Mouse (Mus musculus): ENCODE data around the gene Cracr2b.
A peak's percentile ranks its signal among the peaks of the same experiment; 100 is the strongest.
"Not testable (repeated sequence)": the region's sequence is repeated elsewhere in the genome, so short reads cannot be mapped to it uniquely, and the experiment has no call there.

Cracr2b gene

DNA sequence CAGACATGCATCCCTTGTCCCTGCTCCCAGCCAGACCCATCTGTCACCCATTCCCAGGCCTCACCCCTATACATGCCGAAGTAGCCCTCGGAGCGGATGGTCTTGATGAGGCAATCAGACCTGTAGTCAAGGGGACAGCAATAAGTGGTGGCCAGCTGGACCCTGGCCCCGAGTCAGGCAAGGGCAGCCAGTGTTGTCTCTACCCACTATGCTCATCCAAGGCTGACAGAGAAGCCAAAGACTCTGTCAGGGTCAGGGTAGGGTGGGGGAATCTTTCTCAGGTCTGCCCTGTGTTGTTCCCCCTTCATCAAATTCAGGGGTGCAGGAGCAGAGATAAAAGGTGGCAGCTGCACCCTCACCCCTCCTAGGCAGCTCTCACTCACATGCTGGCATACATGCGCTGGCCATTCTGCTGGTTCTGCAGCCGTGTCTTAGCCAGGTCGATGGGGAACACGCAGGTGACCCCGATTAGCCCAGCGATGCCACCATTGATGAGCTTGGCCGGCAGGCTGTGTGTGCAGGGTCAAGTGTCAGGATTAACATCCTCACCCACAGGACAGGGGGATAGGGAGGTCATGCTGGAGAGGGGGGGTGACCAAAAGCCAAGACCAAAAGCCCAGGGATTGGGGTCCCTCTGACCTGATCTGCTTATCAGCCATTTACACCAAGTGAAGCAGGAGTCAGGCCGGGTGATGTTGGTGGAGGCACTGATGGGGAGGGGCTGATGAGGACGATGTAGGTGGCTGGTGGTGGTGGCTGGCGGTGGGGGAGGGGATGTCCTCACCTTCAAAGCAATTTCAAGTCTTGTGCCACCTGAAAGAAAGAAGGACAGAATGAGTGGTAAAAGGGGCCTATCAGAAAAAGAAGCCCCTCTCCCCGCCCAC lies 27.1 kb upstream of the Cracr2b start:
- no peak for DNase-seq

- DNase-seq, result no peak
Observed at GRCm38 (mm10) chr7:141434464-141434863, 26.4 kb upstream of the Cracr2b start.

DNA sequence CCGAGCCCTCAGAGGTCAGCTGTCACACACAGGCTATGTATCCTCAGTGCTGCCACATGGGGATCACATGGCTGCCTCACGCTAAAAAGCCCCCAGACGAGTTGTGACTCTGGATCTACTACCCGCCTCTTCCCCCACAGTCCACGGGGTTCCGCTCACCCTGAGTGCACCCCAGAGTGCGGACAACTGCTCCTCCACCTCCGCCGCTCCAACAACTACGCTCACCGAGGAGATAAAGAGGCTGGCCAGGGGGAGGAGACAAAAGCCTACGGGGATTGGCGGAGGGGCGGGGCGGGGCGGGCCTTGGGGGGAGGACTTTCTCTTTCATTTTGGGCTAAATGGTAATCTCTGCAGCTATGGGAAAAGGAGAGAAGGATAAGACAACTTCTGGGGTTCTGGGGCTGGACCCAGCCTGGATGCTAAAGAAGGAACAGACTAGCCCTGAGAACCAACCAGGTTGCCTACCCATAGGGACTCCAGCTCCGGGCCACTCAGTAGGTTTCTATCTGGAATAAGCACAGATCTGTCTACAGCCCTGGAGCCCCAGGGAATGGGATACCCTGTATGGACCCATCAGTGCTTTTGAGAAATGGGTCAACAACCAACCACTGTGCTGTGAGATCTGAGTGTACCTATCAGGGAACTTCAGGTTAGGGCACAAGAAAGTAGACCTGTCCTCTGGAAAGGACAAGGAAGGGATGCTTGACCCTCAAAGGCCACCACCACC lies 25.6 kb upstream of the Cracr2b start:
- DNase-seq, result peak; percentile 75

- DNase-seq, result no peak
Observed at GRCm38 (mm10) chr7:141435856-141436522, 24.9 kb upstream of the Cracr2b start.

GRCm38 (mm10) chr7:141436523-141436892 lies 24.4 kb upstream of the Cracr2b start:
- DNase-seq, result no peak

DNA sequence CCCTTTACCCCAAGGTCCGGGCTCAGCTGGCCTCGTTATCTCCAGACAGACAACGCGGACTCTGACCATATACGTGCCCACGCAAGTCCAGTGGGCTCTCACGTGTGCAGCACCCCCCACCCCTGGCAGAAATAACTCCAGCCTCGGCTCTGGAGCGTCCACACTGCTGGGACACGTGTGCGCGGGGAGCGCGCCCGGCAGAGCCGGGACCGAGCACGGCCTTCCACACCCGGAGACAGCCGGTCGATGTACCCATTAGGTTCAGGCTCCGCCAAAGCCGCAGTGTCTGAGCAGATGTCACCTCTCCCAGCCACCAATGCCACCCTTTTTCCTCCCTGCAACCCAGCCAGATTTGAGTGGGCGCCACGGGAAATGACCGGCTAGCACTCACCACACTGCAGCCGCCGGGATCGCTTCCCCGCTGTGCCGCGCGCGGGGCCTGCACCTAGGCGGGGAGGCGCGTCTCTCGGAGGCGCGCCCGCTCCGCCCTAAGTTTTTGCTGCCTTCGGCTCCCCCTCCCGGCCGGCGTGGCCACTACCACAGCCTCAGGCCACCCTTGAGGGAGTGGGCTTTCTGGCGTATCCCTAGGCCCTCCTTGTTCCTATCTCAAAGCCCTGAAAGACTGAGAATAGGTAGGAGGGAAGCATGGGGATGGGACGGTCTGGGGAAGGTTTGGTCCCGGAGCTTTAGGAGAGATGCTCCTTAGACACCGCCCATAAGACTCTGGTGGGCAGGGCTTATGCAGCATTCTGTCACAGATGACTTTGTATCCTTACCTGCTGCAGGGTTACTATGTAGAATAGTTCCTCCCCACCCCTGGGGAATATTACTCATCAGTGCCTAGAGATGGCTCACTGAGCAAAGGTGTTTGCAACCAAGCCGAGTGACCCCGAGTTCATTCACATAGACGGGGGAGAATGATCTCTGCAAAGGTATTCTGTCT lies 23.4 kb upstream of the Cracr2b start, which contains the start of gene Slc25a22:
Gene Slc25a22 (minus strand): TSS at position 715 of the 943 bp plus-strand sequence.
- peak; percentile 90 for DNase-seq

DNA sequence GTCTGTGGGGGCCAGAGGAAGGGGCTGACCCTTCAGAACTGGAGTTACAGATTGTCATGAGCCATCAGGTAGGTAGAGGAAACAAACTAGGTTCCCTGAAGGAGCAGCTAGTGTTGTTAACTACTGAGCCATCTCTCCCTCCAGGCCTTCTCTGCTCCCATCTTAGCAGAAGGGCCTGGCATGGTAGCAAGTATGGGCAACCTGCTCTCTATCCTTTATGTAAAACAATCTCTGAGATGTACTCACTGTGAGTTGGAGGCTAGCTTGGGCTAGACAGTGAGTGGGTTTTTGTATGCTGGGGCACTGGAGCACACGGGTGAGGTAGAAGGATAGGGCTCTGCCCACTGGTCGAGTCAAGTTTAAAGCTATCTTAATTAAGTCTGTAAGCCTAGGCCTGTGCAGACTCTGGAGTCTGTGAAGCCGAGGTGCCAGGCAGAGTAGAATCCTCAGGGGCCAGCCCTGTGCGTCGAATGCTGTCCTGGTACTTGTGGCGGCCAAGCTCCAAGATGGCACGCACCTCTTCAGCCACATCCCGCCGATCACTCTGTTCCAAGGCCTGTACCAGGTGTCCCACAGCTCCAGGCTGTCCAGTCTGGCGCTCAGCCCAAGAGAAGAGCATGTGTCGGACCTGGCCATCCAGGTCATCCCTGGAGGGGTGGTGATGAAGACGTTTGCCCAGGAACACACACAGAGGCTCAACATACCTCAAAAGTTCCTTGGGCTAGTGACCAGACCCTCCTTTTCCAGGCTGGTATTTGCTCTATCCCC lies 22.5 kb upstream of the Cracr2b start:
- DNase-seq, result no peak

DNA sequence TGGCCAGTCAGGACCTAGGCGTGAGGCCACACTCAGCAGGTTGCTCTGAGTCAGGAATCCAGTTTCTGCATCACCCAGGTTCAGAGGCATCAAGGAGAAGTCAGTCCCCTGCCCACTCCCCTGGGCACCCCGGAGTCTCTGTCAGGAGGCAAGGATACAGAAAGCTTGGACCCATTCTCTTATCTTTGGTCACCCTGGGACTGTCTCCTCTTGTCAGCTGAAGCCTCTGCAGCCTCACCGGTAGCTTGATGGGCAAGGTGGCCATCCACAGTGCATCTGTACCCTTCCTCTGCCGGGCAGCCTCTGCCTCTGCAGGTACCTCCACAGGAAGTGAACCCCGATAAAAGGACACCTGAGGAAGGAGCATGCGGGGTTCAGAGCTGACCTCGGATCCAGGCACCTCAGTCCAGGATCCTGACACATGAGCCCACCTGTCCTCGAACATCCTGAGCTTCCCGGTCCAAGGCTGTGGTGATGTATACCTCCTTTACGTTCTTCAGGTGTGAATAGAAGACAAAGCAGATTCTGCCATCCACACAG lies 21.7 kb upstream of the Cracr2b start:
- DNase-seq, result no peak

DNA sequence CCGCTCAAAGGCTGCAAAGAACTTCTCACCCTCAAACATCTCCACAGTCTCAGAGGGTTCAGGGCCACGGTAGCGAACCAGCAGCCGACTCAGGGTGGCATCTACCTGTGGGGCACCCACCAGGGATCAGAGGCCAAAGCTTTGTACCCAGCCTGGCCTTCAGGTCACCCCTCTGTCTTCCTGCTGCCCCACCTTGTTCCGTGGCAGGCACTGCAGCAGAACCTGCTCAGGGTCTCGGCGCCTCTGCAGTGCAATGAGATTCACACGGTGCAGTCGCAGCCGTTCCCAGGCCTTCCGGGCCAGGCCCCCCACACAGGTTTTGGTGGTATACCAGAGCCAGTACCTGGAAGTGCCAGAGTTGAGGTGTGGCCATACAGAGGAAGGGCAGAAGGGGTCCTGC lies 21.1 kb upstream of the Cracr2b start:
- no peak for DNase-seq

DNA sequence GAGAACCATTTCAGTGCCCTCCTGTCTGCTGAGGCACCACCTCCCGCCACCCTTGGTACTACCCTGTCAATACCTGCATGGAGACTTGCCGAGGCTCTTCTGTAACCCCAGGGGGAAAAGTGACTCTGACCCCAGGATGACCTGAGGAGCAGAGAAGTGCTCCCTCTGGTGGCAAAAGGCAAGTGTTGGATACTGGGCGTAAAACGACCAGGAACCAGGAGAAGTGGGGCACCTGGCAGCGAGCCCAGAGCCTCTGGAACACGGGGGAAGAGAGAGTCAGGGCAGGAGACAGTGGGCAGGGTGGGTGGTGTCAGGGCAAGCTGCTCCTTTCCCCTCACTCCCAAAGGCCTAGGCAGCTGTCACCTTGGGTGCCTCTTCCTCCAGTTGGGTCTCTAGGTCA lies 20.3 kb upstream of the Cracr2b start:
- DNase-seq, result peak; percentile 83

DNA sequence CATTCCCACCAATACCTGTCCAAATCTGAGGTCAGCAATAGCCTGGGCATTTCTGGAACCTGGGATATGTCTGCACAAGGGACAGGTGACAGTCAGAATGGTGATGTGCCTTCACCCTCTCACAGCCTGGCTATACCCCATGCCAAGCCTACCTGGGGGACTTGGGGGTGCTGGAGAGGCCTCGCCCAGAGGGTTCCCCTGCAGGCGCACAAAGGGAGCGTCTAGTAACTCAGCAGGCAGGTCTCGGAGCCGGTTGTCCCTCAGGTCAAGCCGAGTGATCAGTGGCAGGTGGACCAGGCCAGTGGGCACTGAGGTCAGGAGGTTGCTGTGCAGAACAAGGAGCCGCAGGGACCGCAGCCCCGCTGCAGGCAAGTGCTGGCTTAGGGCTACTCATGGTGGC lies 19.4 kb upstream of the Cracr2b start:
- DNase-seq, result no peak

DNA sequence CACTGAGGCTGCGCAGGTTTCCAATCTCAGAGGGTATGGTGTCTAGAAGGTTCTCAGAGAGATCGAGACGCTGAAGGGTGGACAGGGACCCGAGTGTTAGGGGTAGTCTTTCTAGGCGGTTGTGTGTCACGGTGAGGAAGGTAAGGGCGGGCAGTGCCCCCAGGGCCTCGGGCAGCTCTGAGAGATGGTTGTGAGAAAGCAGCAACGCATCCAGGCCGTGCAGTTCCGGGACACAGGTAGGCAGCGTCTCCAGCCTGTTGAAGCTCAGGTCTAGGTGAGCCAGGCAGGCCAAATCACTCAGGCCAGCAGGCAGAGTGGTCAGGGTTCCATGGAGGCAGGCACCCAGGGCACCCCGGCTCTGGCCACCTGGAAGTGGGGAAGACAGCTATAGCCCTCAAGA lies 18.7 kb upstream of the Cracr2b start:
- DNase-seq, result no peak

GRCm38 (mm10) chr7:141443081-141443821 lies 17.6 kb upstream of the Cracr2b start:
- DNase-seq, result no peak

DNA sequence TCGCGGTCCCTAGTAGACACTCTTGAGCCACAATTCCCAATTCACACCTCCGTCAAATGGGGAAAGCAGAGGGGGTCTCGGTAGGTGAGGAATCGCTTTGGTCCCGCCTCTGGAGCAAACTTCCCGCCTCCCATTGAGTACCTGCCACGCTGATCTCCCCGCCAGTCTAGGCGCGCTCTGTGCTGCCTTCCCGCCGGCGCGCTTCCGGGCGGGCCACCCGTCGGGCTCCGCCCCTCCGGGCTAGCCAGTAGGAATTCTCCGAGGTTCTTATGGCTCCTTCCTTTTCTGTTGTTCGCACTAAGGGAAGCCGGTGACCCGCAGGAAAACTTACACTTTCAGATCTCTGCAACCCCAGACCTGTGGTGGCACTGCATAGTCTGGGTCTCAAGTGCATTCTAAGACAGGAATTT lies 17.1 kb upstream of the Cracr2b start, which contains the start of gene Pidd1:
Gene Pidd1 (minus strand): TSS at position 198 of the 410 bp plus-strand sequence.
- DNase-seq, result peak; percentile 82

GRCm38 (mm10) chr7:141446374-141446773 lies 14.5 kb upstream of the Cracr2b start:
- DNase-seq, result not testable (repeated sequence)

DNA sequence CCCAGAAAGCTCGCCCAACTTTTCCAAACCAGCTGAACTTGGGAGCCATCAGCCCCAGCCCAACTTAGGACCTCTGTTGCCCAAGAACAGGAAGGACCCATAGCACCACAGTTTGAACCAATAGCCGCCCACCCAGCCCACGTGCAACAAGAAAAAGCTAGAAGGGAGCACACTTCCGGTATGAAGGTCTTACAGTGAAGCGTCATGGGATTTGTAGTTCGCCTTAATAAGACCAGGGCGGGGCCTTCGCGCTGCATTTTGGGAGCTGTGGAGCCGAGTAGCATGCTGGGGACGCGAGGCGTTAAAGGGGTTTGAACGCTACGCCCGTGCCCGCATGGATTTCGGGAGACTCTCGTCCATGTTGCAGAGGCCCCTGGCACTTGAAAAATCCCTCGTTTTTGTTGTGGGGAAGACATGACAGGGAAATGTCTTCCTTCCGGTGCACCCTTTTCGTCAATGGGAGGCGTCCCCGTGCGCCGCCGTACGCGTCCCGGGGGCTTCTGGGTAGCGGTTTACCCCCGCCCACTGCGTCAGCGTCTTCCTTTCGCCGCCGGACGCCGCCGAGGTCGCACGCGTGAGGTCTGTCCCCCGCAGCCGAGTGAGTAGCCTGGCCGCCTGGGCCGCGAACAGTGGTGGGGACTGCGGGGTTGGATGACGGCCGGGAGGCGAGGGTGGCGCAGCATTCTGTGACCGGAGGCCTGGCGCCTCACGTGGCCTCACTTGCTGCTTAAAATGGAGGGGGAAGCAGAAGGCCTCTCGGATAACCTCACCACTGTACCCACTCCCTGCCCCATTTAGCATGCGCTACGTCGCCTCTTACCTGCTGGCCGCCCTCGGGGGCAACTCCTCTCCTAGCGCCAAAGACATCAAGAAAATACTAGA lies 13.5 kb upstream of the Cracr2b start, which contains the start of gene Rplp2:
Gene Rplp2 (plus strand): TSS at position 261 of the 882 bp plus-strand sequence.
- peak; percentile 96 for DNase-seq

DNA sequence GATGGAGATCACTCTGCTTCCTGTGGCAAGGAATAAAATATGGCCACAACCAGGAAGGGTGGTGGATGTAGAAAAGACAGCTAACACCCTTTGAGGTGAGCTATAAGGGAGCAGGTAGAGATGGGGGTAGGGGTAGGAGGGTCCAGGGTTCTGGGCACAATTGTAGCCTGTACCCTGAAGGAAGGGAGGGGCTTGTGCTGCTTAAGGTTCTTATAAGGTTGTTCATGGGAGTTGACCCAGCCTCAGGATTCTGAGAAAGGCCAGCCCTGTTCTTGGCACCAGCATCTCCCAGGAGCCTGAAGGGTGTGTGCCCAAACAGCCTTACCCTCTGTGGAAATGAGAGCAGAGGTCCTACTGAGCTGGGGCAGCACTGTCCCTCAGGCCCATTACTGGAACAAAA lies 9.0 kb upstream of the Cracr2b start:
- no peak for DNase-seq

- DNase-seq, result no peak
Observed at GRCm38 (mm10) chr7:141453636-141454035, 7.3 kb upstream of the Cracr2b start.

DNA sequence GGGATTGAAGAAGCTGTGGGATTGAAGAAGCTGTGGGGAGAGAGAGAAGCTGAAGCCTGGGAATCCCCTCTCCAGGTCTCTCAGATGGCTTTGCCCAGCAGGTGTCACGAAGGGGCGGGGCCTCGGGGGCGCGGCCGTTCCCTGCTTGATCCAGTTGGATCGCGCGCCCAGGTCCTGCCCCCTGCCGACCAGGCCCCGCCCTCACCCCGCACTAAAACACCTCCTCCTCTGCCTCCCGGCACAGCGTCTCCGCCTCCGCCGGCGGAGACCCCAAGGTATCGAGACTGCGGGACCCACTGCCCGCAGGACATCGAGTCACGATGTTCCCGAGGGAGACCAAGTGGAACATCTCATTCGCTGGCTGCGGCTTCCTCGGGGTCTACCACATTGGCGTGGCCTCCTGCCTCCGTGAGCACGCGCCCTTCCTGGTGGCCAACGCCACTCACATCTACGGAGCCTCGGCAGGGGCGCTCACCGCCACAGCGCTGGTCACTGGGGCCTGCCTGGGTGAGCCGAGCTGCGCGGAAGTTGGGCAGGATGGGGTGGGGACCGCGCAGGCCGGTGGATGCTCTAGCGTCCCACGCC lies 5.8 kb upstream of the Cracr2b start, which contains the start of gene Pnpla2:
Gene Pnpla2 (plus strand): TSS at position 232 of the 585 bp plus-strand sequence.
- DNase-seq, result peak; percentile 99
